Mouse (Mus musculus) midbrain, embryonic 13.5 days (tissue): ENCODE results near the gene Vps4b. TPM values are rescaled to one million over a fixed set of nuclear protein-coding genes. Genes with fewer than 3 reads are reported as not detected.

Experiments used
- ATAC-seq: fragments of 200-750 bp; cut with Nextera tagmentation; 2 replicates; pipeline ENCODE4 v1.8.0; 2017; ENCODE audit warnings: mild to moderate bottlenecking, moderate TSS enrichment, moderate library complexity
- H3K27ac ChIP-seq: fragments of 300-500 bp; sonication (generic); 2 replicates; pipeline ENCODE4 v1.5.1; 2015; ENCODE audit warnings: inconsistent platforms, mild to moderate bottlenecking, moderate library complexity
- H3K27me3 ChIP-seq: fragments of 300-500 bp; sonication (generic); 2 replicates; pipeline ENCODE4 v1.6.1; 2015; ENCODE audit warnings: mild to moderate bottlenecking, inconsistent platforms
- H3K36me3 ChIP-seq: fragments of 300-500 bp; sonication (generic); 2 replicates; pipeline ENCODE4 v1.6.1; 2015; ENCODE audit warnings: mild to moderate bottlenecking, inconsistent platforms
- H3K4me1 ChIP-seq: fragments of 300-500 bp; sonication (generic); replicated peaks from 2 replicates; pipeline ENCODE4 v1.6.1; 2015; ENCODE audit warnings: inconsistent platforms
- H3K4me2 ChIP-seq: fragments of 300-500 bp; sonication (generic); replicated peaks from 2 replicates; pipeline ENCODE4 v1.6.1; 2015; ENCODE audit warnings: moderate library complexity, mild to moderate bottlenecking, inconsistent platforms
- H3K4me3 ChIP-seq: fragments of 300-500 bp; sonication (generic); replicated peaks from 2 replicates; pipeline ENCODE4 v1.5.1; 2015; ENCODE audit warnings: mild to moderate bottlenecking, inconsistent platforms
- H3K9ac ChIP-seq: fragments of 300-500 bp; sonication (generic); replicated peaks from 2 replicates; pipeline ENCODE4 v1.6.1; 2015; ENCODE audit warnings: mild to moderate bottlenecking, inconsistent platforms
- H3K9me3 ChIP-seq: fragments of 300-500 bp; sonication (generic); 2 replicates; pipeline ENCODE4 v1.6.1; 2016; ENCODE audit warnings: mild to moderate bottlenecking, inconsistent platforms
- WGBS: fragments of 180-500 bp; shearing (Covaris S2); methylation state at CpG from one replicate; pipeline ENCODE4 v1.1.7; 2015; 5-methylcytosine and 5-hydroxymethylcytosine counted together
- polyA plus RNA-seq: library from polyadenylated mRNA; unstranded; fragments of >200 nt; fragmentation: Nextera tagmentation; extraction: Ambion mirVana; gene quantifications from 2 replicates; pipeline ENCODE4 v1.2.1, GENCODE M21; 2015

Vps4b gene
- polyA plus RNA-seq, 1 experiment from 2014 or later, result 40.4 TPM

DNA sequence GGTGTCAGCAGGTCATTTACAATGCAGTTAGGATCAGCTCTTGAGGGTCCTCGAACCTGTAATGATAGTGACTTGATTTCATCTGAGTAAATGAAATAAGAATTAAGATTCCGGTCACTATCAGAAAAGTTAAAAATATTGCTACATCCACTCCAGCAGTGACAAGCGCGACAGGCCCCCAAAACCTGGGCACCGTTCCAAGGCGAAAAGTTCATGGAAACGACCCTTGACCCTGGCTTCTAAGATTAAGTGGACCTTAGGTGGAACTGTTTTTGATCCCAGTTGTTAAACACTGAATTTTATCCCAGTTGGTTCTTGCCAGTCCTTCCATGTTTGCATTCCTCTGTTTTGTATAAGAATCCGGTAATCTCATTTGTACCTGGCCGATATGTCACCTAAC lies 22.4 kb downstream of the Vps4b start:
- Histone ChIP-seq H3K27me3 (no peaks in the 10 kb centered on the region), H3K4me3 (no peak overlapping the region), H3K4me2 (no peak overlapping the region), H3K9ac (no peak overlapping the region), H3K4me1 (no peaks in the 10 kb centered on the region), H3K9me3 (no peaks in the 10 kb centered on the region), H3K36me3 (peaks cover 66% of the 10 kb centered on the region), H3K27ac (no peak overlapping the region)
- WGBS, result 94% methylated on average over 9 of the region's 9 CpGs
- no peak for ATAC-seq

- H3K36me3 ChIP-seq, result peaks cover 65% of the 10 kb centered on the region
- H3K9ac ChIP-seq, result no peak overlapping the region
- ATAC-seq, result no peak
- no peaks in the 10 kb centered on the region for H3K27me3 ChIP-seq
- H3K9me3 ChIP-seq, result no peaks in the 10 kb centered on the region
- H3K4me2 ChIP-seq, result no peak overlapping the region
- no peak overlapping the region for H3K27ac ChIP-seq
- no peaks in the 10 kb centered on the region for H3K4me1 ChIP-seq
- no peak overlapping the region for H3K4me3 ChIP-seq
These were observed 27.8 kb downstream of the Vps4b start for GRCm38 (mm10) chr1:106768773-106769172.

- 96% methylated on average over 8 of the region's 8 CpGs for WGBS
- Histone ChIP-seq H3K36me3 (peaks cover 47% of the 10 kb centered on the region), H3K4me3 (no peak overlapping the region), H3K27ac (no peak overlapping the region), H3K4me2 (no peak overlapping the region), H3K9ac (no peak overlapping the region), H3K4me1 (no peaks in the 10 kb centered on the region), H3K27me3 (no peaks in the 10 kb centered on the region), H3K9me3 (no peaks in the 10 kb centered on the region)
- ATAC-seq, result no peak
These were observed 30.8 kb downstream of the Vps4b start for GRCm38 (mm10) chr1:106765771-106766170.

- peaks cover 39% of the 10 kb centered on the region for H3K36me3 ChIP-seq
- H3K9ac ChIP-seq, result no peak overlapping the region
- H3K27ac ChIP-seq, result no peak overlapping the region
- H3K4me1 ChIP-seq, result no peaks in the 10 kb centered on the region
- no peaks in the 10 kb centered on the region for H3K9me3 ChIP-seq
- WGBS, result 87% methylated on average over 2 of the region's 2 CpGs
- H3K4me3 ChIP-seq, result no peak overlapping the region
- no peak overlapping the region for H3K4me2 ChIP-seq
- no peak for ATAC-seq
- no peaks in the 10 kb centered on the region for H3K27me3 ChIP-seq
These were observed 31.7 kb downstream of the Vps4b start for GRCm38 (mm10) chr1:106764846-106765245.

GRCm38 (mm10) chr1:106764281-106764680 lies 32.2 kb downstream of the Vps4b start:
- Histone ChIP-seq H3K9ac (no peak overlapping the region), H3K27ac (no peak overlapping the region)
- WGBS, result 94% methylated on average over 3 of the region's 3 CpGs

DNA sequence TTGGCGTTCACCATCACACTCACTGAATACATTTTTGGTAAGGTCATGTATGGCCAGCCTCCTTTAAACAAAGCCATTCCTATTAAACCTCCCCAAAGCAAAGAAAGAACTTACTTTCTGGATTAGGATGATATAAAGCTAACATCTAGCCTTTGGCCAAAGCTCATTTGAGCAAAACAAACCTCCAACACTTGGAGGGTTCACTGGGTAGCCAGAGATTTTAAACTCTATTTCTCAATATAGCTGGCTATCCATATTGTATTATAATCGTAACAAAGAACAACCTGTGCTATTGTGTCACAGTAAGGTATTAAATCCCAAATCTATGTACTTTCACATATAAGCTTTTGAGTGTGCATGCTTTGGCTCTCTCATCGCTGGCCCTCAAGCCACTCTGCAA lies 35.8 kb downstream of the Vps4b start:
- Histone ChIP-seq H3K9ac (no peak overlapping the region), H3K4me2 (no peak overlapping the region), H3K27me3 (no peaks in the 10 kb centered on the region), H3K27ac (no peak overlapping the region), H3K4me1 (peaks cover 15% of the 10 kb centered on the region), H3K9me3 (no peaks in the 10 kb centered on the region), H3K36me3 (peaks cover 11% of the 10 kb centered on the region), H3K4me3 (no peak overlapping the region)
- 86% methylated on average over 3 of the region's 3 CpGs for WGBS
- no peak for ATAC-seq

More at GRCm38 (mm10) chr1:106764281-106764680, 32.2 kb downstream of the Vps4b start:
- Histone ChIP-seq H3K4me2 (no peak overlapping the region), H3K36me3 (peaks cover 39% of the 10 kb centered on the region), H3K9me3 (no peaks in the 10 kb centered on the region), H3K27me3 (no peaks in the 10 kb centered on the region), H3K4me3 (no peak overlapping the region), H3K4me1 (no peaks in the 10 kb centered on the region)
- ATAC-seq, result no peak

DNA sequence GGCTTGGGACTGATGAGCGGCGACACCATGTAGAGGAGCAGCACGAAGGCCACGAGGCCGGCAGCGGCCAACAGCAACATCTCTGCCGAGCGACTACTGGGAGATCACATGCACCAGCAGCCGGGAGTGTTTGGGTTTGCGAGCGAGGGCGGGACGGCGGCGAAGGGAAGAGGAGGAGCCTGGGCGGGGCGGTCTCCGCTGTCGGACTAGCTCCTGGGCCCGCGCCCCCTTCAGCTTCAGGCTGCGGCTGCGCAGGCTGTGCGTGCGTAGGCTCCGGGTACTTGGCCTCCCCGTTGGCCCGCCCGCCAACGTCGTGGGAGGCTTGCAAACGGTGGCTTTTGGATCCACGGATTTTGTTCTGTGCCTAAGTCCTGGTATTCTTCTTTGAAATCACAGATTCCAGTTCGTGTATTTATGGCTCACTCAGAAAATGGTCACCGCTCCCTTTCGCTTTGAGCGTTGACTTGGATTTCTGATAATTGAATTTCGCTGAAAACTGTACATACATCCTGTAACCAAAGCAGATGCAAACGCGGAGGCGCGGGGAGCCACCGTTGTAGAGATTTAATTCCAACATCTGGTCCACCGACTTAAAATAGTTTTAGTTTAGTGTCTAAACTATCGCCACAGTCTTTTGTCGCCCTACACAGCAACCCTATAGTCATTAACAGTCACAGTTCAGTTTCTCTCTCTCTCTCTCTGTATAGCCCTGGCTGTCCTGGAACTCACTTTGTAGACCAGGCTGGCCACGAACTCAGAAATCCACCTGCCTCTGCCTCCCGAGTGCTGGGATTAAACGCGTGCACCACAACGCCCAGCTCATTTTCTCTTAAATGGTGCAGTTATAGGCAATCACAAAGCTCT lies 36.7 kb downstream of the Vps4b start, which contains the start of gene Kdsr:
TSS of gene Kdsr (minus strand) at position 156 of the 864 bp plus-strand sequence.
- H3K9ac ChIP-seq, result peak within 1 kb of the TSS; percentile 84
- WGBS, result 3% methylated on average over 49 of the region's 51 CpGs
- ATAC-seq, result peak; percentile 99

GRCm38 (mm10) chr1:106758734-106759571 lies 37.6 kb downstream of the Vps4b start:
- peak; percentile 58 for ATAC-seq
- WGBS, result 5% methylated on average over 34 of the region's 34 CpGs
- Histone ChIP-seq H3K9me3 (no peaks in the 10 kb centered on the region), H3K4me3 (peak overlapping the region; percentile 78), H3K4me2 (peak overlapping the region; percentile 97), H3K4me1 (peaks cover 15% of the 10 kb centered on the region), H3K27ac (peak overlapping the region; percentile 87), H3K9ac (peak overlapping the region; percentile 84), H3K36me3 (peaks cover 10% of the 10 kb centered on the region; the same call in 1 of the 2 replicates), H3K27me3 (no peaks in the 10 kb centered on the region)

More for the DNA sequence above, 36.7 kb downstream of the Vps4b start, which contains the start of gene Kdsr:
- H3K4me3 ChIP-seq, result peak within 1 kb of the TSS; percentile 78
- H3K27me3 ChIP-seq, result no peaks in the 10 kb centered on the region
- H3K4me2 ChIP-seq, result peak within 1 kb of the TSS; percentile 97
- H3K4me1 ChIP-seq, result peaks cover 15% of the 10 kb centered on the region
- peak within 1 kb of the TSS; percentile 87 for H3K27ac ChIP-seq
- no peaks in the 10 kb centered on the region for H3K9me3 ChIP-seq
- peaks cover 12% of the 10 kb centered on the region for H3K36me3 ChIP-seq

DNA sequence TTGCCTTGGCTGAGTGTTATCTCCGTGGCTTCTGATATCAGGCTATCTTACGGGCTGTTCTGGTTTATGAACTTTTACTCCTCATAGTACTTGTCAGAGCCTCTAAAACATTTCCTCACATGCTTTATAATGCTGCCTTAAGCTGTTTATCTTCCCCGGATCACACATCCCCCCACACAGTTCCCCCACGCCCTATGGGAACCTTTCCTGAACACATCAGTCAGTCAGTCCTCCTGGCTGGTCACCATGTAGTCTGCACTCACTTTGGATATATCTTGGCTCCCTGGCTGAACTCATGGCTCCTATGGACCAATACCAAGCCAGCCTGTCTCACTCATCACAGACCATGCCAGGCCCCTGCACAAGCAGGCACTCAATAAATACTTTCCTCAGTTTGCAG lies 39.9 kb downstream of the Vps4b start:
- WGBS, result 89% methylated on average over 4 of the region's 4 CpGs

GRCm38 (mm10) chr1:106752013-106752412 lies 44.5 kb downstream of the Vps4b start:
- Histone ChIP-seq H3K36me3 (peaks cover 49% of the 10 kb centered on the region), H3K9ac (no peak overlapping the region), H3K4me2 (no peak overlapping the region), H3K4me1 (no peaks in the 10 kb centered on the region), H3K9me3 (no peaks in the 10 kb centered on the region), H3K27me3 (no peaks in the 10 kb centered on the region), H3K27ac (no peak overlapping the region), H3K4me3 (no peak overlapping the region)
- WGBS, result 99% methylated on average over 5 of the region's 5 CpGs
- no peak for ATAC-seq

More for the DNA sequence above, 39.9 kb downstream of the Vps4b start:
- H3K27me3 ChIP-seq, result no peaks in the 10 kb centered on the region
- ATAC-seq, result no peak
- no peak overlapping the region for H3K4me2 ChIP-seq
- H3K4me1 ChIP-seq, result peaks cover 15% of the 10 kb centered on the region
- H3K9ac ChIP-seq, result no peak overlapping the region
- H3K36me3 ChIP-seq, result peaks cover 24% of the 10 kb centered on the region
- no peaks in the 10 kb centered on the region for H3K9me3 ChIP-seq
- H3K27ac ChIP-seq, result no peak overlapping the region
- H3K4me3 ChIP-seq, result no peak overlapping the region

- Histone ChIP-seq H3K4me2 (no peak overlapping the region), H3K4me3 (no peak overlapping the region), H3K27me3 (no peaks in the 10 kb centered on the region), H3K27ac (no peak overlapping the region), H3K4me1 (no peaks in the 10 kb centered on the region), H3K9me3 (no peaks in the 10 kb centered on the region), H3K36me3 (peaks cover 62% of the 10 kb centered on the region), H3K9ac (no peak overlapping the region)
- no peak for ATAC-seq
- 89% methylated on average over 1 of the region's 1 CpGs for WGBS
These were observed 45.9 kb downstream of the Vps4b start for GRCm38 (mm10) chr1:106750656-106751055.
